Mouse (Mus musculus) B cell, adult 62 days (primary cell): ENCODE results near the gene Muc20. TPM values are rescaled to one million over a fixed set of nuclear protein-coding genes. Genes with fewer than 3 reads are reported as not detected.

Experiments
- total RNA-seq: library from RNA; stranded (reverse); gene quantifications from 4 replicates; pipeline ENCODE4 v1.2.4, GENCODE M21; 2023

Gene Muc20
- 0.25 TPM in 1 of 4 replicates, not detected in the others for total RNA-seq

GRCm38 (mm10) chr16:32797426-32797689 is at the start of gene Muc20:
Gene Muc20 (minus strand): TSS chr16:32797435.

DNA sequence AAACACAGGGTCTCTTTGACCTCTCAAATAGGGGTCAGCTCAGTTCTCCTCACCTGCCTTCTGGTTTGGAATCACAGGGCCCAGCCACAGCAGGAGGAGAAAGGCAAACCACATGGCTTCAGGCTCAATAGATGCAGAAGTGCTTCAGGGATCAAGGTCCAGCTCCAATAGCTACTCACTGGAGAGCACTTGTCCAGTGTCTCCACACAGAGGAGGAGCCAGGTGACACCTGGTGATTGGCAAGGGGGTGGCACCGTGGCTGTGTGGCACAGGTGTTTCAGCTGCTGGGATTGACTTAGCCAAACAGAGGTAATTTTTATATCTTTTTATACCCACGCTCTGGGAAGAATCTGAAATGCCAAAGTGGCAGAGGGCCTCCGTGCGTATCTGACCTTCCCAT is 13.1 kb upstream of the Muc20 start, which contains the start of gene Smbd1:
Gene Smbd1, minus strand, starts transcription at position 157 of the 400 bp plus-strand sequence.

DNA sequence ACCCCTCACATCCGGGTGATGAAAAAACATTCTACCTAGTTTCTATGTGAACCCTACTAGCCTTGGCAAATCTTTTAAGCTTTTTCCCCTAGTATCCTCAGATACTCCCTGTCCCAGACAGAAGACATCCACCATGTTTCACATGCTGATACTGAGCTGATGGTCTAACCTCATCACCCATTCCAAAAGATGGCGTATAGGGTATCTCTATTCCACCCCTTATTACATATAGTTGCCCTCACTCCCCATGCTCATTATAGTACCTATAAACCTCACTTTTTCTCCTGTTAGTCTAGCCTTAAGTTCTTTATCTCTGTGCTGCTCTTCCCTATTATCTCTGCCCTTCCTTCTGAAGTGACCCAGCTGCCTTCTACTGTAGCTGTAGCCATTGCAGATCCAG is 61.6 kb downstream of the Muc20 start, which contains the start of gene Muc4:
Gene Muc4, plus strand, starts transcription at position 301 of the 400 bp plus-strand sequence.

Other genes starting within 250 kb of the Muc20 start
- 82.3 to 108 TPM (median 101 TPM) in 4 replicates for gene Tfrc, start 188.5 kb downstream of the Muc20 start, total RNA-seq
- 97.2 to 128 TPM (median 115 TPM) in 4 replicates for gene Tnk2, start 153.6 kb downstream of the Muc20 start, total RNA-seq
- gene Muc4, start 61.5 kb downstream of the Muc20 start, total RNA-seq = not detected in 4 replicates
- gene Smbd1, start 13.0 kb upstream of the Muc20 start, total RNA-seq = not detected in 4 replicates
- gene Fyttd1, start 80.1 kb upstream of the Muc20 start, total RNA-seq = 71.3 to 81.9 TPM (median 75.7 TPM) in 4 replicates
- gene Rubcn, start 80.3 kb upstream of the Muc20 start, total RNA-seq = 142 to 181 TPM (median 160 TPM) in 4 replicates
- gene Lrch3, start 116.7 kb upstream of the Muc20 start, total RNA-seq = 70.1 to 72.6 TPM (median 70.6 TPM) in 4 replicates